Mouse (Mus musculus) testis, adult 10 weeks (tissue): ENCODE results near the gene Nsmce4a. TPM values are rescaled to one million over a fixed set of nuclear protein-coding genes. Genes with fewer than 3 reads are reported as not detected.

Experiments
- polyA plus RNA-seq: library from polyadenylated mRNA; stranded (reverse); fragments of 350-450 nt; fragmentation: Illumina TruSeq; extraction: RNeasy Lipid Tissue Mini Kit (QIAGEN cat#74804); gene quantifications from one replicate; pipeline ENCODE4 v1.2.3, GENCODE M21; 2014; ENCODE audit warnings: low read depth, low replicate concordance

The Nsmce4a gene
- 87.9 TPM for polyA plus RNA-seq

GRCm38 (mm10) chr7:130572821-130573220 lies at the start of gene Nsmce4a:
Gene Nsmce4a (minus strand): TSS chr7:130573118.

GRCm38 (mm10) chr7:130577388-130578003 lies 4.6 kb upstream of the Nsmce4a start, which contains the start of gene Tacc2:
Gene Tacc2 (plus strand): TSS chr7:130577438.

GRCm38 (mm10) chr7:130520049-130520425 lies 52.9 kb downstream of the Nsmce4a start, which contains the start of gene Ate1:
Gene Ate1 (minus strand): TSS chr7:130520369.

Other genes starting within 250 kb of the Nsmce4a start
- gene Ate1, start 52.7 kb downstream of the Nsmce4a start, polyA plus RNA-seq: 77.3 TPM
- gene Tacc2, start 4.3 kb upstream of the Nsmce4a start, polyA plus RNA-seq: 3.1 TPM
- gene Btbd16, start 201.0 kb upstream of the Nsmce4a start, polyA plus RNA-seq: 114 TPM